Mouse (Mus musculus) megakaryocyte, embryonic 14.5 days (primary cell): ENCODE data around the gene Plekhm1.

ENCODE experiments used
- FLI1 ChIP-seq: IDR thresholded peaks from 2 replicates; pipeline ENCODE4 v1.6.1; 2012; ENCODE audit warnings: low read length, inconsistent platforms, mixed read lengths
- GATA1 ChIP-seq: IDR thresholded peaks from 3 replicates; pipeline ENCODE4 v1.6.1; 2012; ENCODE audit warnings: mixed read lengths, low read length, inconsistent platforms, borderline replicate concordance

GRCm38 (mm10) chr11:103411981-103412949, at the start of gene Plekhm1:
- TF ChIP-seq GATA1: 0 out of 3 replicates have a peak, but pooled peaks have one; percentile 49
- TF ChIP-seq FLI1: no peak
